Mouse (Mus musculus): Measurements from ENCODE around the gene Idh1.
A peak's percentile ranks its signal among the peaks of the same experiment; 100 is the strongest.

The Idh1 gene

GRCm38 (mm10) chr1:65112031-65112806, 74.1 kb downstream of the Idh1 start:
- DNase-seq: peak; percentile 76

- no peak for DNase-seq
Observed at GRCm38 (mm10) chr1:65109756-65110435, 76.4 kb downstream of the Idh1 start.

- DNase-seq: no peak
Observed at GRCm38 (mm10) chr1:65109196-65109595, 77.1 kb downstream of the Idh1 start.

All from right cerebral cortex, postnatal 4 days (tissue).